Mouse (Mus musculus): ENCODE data around the gene Klc1.

The Klc1 gene

DNA sequence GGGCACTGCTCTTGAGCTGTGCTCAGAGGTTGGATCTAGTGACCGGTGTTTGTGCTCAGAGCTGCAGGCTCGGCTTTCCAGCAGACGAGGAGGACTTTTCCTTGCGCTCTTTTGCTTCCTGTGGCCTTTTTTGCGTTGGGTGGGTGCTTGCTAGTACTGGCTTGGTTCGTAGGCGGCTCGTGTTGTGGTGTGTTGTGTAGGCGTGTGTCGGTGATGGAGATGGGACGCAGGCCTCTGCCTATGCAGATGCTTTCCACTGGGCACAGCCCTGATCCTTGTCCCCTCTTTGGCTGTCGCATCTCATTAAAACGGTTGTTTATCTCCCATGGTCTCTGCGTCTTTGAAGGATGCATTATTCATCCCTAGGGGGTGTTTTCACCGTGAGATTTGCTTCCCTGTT, 16.2 kb downstream of the Klc1 start:
- DNase-seq: no peak

DNA sequence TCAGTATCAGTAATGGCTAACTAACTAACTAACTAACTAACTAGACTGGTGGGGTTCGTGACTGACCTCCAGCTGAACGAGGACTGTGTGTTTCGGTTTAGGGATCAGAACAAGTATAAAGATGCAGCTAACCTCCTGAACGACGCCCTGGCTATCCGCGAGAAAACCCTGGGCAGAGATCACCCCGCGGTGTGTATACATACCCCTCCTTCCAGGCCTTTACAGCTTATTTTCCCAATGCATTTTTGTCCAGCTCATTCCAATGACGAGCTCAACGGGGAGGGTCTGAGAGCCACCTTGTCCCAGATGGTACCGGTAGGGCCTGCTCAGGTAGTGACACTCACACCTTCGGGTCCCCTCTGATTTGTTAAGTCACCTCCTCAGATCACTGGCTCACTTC, 19.3 kb downstream of the Klc1 start:
- DNase-seq: no peak

DNA sequence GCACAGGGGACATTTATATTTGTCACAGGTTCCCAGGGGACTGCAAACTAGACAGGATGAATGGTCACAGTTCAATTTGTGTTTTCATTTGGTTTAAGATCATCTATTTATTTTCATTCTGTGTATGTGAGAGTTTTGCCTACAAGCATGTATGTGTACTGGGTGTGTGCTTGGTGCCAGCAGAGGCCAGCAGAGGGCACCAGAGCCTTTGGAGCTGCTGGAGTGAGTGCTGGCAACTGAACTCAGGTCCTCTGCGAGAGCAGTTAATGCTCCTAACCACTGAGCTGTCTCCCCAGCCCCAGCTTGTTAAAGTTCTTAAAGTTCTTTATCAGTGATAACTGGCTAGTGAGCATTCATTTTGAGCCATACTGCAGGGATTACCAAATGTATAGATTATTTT, 20.9 kb downstream of the Klc1 start:
- no peak for DNase-seq

DNA sequence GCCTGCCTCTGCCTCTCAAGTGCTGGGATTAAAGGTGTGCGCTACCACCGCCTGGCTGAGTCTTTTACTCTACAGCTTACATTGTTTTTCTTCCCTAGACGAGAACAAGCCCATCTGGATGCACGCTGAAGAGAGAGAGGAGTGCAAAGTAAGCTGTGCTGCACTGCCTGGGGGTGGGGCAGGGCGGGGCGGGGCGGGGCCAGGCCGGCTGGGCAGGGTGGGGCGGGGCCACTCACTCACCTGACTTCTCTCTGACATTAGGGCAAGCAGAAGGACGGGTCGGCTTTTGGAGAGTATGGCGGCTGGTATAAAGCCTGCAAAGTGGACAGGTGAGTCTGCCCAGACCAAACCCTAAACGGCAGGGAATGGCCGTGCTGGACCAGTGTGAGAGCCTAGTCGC, 26.5 kb downstream of the Klc1 start:
- DNase-seq: no peak

DNA sequence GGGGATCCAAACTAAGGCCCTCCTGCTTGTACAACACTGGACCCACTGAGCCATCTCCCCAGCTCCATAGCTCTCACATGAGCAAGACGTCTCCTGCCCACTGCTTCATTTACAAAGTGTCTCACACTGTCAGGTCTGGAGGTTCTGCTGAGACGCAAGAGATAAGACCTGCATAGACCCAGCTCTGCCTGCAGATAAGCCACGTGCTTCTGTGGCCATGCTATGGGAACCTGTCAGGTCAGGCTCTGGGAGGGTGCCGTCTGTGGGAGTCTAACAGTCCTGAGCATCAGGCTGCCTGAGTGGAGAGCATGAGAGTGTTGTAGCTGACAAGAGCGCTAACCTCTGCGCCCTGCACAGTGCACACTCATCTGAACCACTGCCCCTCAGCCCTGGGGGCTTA, 28.4 kb downstream of the Klc1 start:
- DNase-seq: no peak

DNA sequence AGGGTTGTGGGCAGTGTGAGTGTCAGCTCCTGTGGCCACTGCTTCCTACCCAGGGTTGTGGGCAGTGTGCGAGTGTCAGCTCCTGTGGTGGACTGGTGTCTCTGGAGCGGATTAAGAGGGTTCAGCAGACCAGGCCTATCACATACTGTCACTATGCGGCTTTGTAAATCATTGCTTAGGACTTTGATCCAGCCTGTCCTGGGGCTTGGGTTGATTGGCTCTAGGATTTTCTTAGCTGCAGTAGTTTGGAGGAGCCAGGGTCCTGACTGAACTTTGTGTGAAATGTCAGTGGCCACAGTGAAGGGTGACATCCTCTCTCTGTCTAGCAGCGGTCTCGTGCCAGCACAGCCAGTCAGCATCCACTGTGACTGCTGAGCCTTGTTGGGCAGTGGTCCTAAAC, 31.4 kb downstream of the Klc1 start:
- DNase-seq: peak; percentile 71 to 79

DNA sequence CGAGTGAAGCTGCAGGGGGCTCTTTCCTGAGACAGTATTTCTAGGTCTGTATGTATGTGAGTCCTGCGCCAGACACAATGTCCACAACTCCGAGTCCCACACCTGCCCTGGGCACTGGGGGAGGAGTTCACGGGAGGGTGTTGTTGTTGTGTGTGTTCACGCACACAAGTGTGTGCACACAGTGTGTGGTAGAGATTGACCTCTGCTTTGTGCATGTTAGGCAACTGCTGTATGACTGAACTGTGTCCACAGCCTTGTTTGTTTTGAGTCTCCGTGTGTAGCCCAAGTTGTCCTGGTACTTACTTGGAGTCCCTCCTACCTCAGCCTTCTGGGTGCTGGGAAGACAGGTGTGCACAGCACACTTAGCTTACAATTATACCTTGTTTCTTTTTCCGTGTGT, 32.0 kb downstream of the Klc1 start:
- no peak for DNase-seq

DNA sequence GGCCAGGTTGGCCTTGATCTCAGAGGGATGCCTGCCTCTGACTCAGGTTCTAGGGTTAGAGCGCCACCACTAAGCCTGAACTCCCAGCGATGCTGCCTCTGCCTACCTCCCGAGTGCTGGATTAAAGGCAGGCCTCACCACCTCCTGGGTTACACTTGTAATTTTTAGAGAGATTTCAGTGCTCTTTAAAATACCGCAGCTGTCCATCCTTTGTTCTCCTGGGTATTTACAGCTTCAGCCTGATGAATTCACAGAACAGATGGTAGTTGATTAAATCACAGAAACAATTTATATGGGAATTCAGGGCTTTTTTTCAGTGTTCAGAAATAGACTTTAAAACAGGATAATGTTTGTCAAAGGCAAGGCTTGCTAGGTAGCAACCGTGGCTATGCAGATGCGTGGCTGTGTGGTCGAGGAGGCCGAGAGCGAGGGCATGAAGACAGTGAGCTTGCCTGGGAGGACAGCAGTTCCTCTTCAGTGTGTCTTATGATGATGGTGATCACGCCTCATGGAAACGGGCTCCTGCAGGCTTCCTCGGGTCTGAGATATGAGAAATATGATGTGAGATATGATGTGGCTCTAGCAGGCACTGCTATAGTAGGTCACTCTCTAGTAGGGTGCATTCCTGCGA, 32.9 kb downstream of the Klc1 start:
- DNase-seq: no peak

DNA sequence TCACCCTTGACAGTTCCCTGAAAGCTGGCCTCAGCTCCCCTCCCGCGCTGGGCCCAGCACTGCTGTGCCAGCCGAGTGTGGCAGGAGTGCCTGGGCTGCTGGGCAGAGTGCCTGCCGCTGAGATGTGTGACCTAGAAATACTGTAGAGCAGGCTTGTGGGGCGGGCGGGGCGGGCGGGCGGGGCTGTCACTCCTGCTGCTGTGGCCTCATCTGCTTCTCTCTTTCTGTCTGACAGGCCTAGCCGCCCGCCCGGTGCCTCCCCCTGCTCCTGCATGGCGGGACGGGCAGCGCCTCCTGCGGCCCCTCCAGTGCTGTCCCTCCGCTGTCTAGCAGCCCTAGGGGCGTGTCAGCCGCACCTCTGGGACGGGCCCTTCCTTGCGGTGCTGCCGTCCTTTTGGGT, 35.5 kb downstream of the Klc1 start:
- peak; percentile 83 for DNase-seq

DNA sequence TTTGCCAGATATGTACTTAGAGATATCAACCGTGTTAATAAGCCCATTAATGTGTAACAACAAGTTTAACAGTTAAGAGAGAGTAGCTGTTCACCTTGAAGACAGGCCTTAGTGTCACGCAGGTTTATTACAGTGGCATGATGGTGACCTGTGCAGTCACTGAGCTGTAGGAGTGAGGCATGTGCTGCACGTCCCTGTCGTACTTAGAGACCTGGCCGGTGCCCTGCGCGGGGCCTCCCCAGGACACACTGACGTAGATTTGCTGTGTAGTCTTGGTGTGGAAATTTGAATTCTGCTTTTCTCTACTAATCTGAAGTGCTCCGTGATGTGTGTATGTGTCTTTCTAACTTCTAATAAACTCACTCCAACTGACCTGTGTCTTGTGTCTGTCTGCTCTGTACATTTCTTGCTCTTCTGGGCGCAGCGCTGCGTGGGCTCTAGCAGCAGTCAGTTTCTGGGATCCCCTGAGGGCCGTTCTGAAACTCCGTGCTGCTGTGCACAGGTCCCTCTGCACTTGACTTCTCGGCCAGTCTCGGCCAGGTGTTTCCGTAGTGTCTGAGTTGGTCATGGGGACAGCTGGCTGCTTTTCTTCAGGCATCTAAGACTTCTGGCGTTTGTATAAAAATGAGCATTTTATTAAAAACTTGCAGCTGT, 36.0 kb downstream of the Klc1 start:
- DNase-seq: no peak

DNA sequence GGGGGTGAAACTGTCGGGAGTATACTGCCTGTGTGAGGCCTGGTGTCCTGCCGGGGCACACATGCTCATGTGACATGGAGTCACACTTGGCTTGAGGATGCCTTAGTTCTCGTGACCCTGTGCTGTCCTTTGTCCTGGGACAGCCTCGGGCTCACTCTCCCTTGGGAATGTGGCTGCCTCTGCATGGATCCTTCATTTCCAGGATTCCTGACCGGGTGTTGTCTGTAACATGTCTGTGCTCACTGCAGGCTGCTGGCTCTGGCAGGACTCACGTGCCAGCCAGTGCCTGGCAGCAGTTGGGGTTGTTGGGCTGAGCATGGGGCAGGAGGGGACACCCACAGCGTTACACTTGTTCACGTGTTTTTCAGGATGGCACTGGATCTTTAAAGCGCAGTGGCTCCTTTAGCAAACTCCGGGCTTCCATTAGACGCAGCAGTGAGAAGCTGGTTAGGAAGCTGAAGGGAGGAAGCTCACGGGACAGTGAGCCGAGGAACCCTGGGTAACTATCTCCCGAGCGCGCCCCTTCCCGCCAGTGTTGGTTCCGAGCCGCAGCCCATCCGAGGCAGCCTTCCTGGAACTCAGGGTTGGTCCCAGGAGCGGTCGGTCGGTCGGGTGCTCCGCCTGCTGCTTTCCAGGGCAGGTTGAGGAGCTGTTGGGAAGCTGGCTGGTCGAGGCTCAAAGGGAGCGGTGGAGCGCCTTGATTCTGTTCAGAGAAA, 36.7 kb downstream of the Klc1 start:
- DNase-seq: peak; percentile 59 to 70

DNA sequence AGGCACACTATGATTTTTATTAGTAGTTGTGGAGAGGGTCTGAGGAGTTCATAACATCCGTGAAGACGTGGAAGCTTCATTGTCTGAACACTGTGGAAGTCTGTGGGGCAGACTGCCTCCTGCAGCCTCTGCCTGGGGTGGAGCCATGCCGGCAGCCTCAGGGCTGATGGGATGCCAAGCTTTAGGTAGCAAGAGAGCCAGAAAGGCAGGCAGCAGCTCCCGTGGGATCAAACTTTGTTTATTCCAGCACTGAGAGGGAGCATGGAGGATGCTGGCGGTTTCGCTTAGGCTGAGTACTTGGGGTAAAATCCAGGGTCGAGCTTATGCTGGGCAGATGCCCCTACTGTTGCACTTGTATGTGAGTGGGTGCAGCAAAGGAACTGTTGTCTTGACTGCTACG, 38.6 kb downstream of the Klc1 start:
- DNase-seq: no peak

DNA sequence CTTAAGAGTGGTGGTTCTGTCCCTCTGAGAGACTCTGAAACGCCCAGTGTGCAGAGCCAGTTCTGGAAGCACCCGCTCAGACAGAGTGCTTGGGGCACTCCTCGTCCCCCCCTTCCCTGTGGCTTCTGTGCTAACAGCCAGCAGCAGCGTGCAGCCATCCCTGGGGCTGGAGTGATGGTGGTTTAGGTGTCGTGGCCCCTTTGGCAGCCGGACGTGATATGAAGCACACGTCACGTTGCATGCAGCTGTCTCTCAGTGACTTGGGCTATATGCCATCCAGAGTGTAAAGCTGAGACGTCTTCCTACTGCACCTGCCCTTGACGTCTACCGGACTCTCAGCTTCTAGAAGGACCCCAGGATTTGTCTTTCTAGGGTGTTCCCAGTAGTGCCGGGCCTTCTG, 39.8 kb downstream of the Klc1 start:
- DNase-seq: no peak

DNA sequence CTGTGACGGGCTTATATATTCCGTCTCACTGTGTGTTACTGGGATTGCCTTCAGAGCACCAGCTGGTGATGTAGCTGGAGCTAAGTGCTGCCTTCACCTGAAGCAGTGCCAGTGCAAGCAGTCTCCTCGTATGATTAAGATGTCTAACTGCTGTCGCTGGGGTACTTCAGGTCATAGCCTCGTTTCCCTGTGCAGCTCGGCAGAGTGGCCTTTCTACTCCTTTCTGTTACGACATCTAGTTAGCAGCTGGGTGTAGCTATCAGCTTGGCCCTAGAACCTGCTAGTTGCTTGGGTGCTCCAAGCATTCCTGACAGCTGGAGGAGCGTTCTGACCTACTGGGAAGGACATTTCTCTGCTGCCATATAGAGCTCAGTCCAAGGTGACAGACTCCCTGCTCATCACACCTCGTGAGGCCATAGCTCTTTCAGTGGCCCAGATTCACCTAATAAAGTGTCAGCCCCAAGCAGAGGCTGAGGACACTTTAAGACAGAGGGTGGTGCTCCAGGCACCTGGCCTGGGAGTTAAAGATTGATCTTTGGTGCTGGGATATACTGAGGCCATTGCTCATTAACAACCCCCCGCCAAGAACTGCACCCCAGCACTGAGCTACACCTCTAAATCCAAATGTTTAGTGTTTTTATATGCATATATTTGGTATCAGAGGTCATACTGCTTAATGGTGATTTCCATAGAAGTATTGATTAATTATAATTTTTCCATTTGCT, 42.0 kb downstream of the Klc1 start:
- DNase-seq: peak; percentile 42

DNA sequence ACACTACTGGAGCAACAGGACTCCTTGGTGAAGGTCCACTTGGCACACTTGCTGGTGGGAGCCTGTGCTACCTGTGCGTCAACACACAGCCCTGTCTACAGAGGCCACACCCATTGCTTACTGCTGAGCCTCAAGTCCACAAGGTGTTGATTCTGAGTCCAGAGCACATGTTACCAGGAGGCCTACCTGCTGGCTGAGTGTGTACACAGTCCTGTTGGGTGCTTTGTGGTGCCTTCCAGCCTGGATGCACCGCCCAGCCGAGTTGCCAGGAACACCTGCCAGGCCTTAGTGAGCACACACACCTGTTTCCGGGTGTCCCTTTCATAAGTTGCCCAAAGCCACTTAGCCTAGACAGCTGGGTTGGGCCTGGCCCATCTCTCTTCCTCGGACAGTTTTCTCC, 44.9 kb downstream of the Klc1 start:
- DNase-seq: no peak

DNA sequence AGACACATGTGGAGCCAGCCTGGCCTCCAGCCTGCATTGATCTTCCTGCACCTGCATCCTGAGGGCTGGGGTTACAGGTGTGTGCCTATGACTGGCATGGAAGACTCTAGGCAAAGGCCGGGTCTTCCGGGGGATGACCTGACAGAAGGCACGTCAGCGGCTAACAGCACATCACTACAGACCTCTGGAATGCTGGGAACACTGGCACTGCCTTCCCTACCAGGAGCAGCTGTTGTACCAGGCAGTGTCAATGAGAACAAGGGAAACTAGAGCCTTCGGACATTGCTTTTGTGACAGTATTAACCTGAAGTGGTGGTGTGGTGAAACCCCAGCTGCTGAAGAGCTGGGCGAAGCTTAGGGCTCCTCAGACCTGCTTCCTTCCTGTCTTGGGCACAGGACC, 50.1 kb downstream of the Klc1 start:
- DNase-seq: no peak

DNA sequence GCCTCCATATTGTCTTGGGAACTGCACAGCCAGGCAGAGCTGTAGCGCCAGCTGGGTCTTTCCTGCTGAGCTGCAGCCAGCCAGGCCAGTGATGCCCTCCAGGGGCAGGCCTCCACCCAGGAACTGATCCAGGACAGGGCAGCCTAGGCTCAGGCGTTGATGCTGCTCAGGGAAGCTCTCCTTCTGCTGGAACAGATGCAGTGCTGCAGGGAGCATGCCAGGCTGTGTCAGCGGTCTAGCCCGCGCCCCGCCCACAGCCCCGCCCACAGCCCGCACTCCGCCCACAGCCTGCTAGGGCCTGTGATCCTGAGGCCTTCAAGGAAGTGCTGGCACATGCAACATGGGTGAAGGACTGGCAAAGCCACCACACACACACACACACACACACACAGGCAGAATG, 51.1 kb downstream of the Klc1 start:
- DNase-seq: peak; percentile 80 to 82

DNA sequence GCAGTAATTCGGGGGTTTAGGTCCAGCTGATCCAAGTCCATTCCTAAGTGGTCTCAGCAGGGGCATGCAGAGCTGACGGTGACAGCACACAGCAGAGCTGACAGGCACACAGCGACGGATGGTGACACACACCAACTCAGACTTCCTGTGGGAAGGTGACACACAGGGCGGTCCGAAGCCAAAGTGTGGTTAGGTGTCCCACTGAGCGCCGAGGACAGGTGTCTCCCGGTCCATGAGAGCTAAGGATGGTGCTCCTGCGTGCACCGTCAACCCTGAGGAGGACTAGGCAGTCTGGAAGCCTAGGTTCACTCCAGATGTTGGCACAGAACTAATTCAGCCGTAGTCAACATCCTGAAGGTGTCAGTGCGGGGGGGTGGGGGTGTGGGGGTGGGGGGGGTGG, 53.4 kb downstream of the Klc1 start:
- DNase-seq: no peak

DNA sequence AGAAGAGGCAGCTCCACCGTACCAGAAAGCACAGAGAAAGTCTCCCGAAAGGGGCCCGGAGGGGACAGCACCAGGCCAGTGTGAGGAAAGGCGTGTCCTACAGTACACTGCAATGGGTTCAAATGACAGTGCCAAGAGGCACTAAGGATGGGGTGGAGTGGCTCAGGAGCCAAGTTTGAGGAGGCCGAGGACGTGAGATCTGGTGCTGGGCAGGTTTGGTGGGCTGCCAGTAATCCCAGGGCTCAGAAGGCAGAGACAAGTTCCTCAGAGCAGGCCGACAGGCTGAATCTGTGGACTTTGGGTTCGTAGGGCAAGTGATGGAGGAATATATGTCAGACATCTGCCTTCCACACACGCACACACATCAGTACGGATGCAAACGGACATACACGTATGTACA, 54.0 kb downstream of the Klc1 start:
- no peak for DNase-seq

DNA sequence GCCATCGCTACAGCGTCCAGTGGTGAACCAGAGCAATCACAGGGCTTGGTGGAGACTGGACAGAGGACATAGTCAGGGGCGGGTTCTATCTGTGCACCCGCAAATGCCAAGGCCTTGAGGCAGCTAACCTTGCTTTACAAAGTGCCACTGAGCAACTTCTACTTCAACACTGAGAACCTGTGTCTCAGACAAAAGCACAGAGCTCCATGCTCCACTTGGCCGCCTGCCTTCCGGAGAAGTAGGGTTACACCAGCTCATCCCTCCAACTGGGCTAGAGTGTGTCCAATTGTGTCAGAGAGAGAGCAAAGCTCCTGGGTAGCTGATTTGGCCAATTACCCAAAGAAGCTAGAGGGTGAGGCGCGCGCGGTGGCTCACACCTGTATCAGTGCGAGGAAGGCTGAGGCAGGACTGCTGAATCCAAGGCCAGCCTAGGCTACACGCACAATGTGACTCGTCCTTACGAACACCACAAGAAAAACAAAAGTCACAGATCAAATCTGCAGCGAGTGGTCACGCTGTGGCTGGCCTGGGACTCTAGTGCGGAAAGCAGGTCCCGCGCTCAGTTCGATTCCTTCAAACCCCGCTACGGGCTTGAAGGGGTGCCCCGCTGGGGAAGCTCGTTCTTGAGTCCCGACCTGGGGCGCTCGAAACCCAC, 54.6 kb downstream of the Klc1 start:
- no peak for DNase-seq

DNA sequence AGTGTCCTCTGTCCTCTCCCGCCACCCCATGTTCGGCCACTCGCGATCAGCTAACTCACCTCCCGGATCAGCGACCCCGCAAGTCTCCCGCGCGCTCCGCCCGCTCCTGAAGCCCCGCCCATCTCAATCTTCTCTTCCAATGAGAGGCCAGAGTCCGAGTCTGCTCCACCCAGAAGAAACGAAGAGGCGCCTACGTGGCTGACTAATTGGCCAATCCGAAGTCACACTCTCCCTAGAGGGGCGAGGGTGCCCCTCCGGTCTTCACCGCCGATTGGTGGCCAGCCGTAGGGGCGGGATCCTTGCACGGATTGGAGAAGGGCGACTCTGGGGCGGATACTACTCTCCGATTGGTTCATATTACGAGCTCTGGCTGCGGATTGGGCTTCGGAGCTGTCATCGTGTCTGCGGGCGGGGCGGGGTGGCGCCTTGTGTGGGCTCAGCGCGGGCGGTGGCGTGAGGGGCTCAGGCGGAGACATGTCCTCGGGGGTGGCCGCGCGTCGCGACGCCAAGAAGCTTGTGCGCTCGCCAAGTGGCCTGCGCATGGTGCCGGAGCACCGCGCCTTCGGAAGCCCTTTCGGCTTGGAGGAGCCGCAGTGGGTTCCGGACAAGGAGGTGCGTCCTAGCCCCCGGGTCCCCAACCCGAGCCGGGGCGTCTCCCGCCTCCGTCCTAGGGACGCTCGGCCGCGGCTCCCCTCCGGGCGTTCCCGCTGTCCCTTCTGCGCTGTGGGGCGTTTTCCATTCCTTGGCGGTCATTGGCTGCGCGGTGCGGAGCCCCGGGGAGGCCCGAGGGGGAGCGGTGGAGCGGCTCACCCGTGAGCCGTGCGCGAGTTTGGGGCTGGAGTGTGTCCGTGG, 55.3 kb downstream of the Klc1 start, which contains the start of the genes Xrcc3 and Zfyve21:
Xrcc3 (minus strand) TSS at position 108 of the 852 bp plus-strand sequence.
Zfyve21 (plus strand) TSS at position 405 of the 852 bp plus-strand sequence.
- peak; percentile 98 to 99 for DNase-seq

Data from kidney, adult 8-10 months (tissue).